Mouse (Mus musculus) midbrain, postnatal 0 days (tissue): ENCODE results near the gene Fahd1. TPM values are rescaled to one million over a fixed set of nuclear protein-coding genes. Genes with fewer than 3 reads are reported as not detected.

ENCODE experiments used
- ATAC-seq: fragments of 200-750 bp; cut with Nextera tagmentation; 2 replicates; pipeline ENCODE4 v1.8.0; 2017; ENCODE audit warnings: moderate number of reproducible peaks, mild to moderate bottlenecking, moderate TSS enrichment, moderate library complexity; ENCODE audit not compliant: low FRiP score
- DNase-seq: peaks from one replicate; pipeline ENCODE4 v3.0.0-alpha.2; 2015; ENCODE audit warnings: low spot score
- H3K27ac ChIP-seq: fragments of 300-500 bp; sonication (generic); 2 replicates; pipeline ENCODE4 v1.5.1; 2014; ENCODE audit warnings: low read depth, mild to moderate bottlenecking, low read length, mixed read lengths
- H3K27me3 ChIP-seq: fragments of 300-500 bp; sonication (generic); 2 replicates; pipeline ENCODE4 v1.6.1; 2014; ENCODE audit warnings: low read length, control low read depth, mixed read lengths; ENCODE audit not compliant: insufficient read depth
- H3K36me3 ChIP-seq: fragments of 300-500 bp; sonication (generic); 2 replicates; pipeline ENCODE4 v1.6.1; 2014; ENCODE audit warnings: low read length, control low read depth, mixed read lengths; ENCODE audit not compliant: insufficient read depth
- H3K4me1 ChIP-seq: fragments of 300-500 bp; sonication (generic); 2 replicates; pipeline ENCODE4 v1.6.1; 2014; ENCODE audit warnings: mild to moderate bottlenecking, control low read depth, antibody characterized with exemption, low read length, mixed read lengths; ENCODE audit not compliant: insufficient read depth
- H3K4me2 ChIP-seq: fragments of 300-500 bp; sonication (generic); 2 replicates; pipeline ENCODE4 v1.6.1; 2014; ENCODE audit warnings: low read depth, mild to moderate bottlenecking, low read length, mixed read lengths; ENCODE audit not compliant: poor library complexity, severe bottlenecking
- H3K4me3 ChIP-seq: fragments of 300-500 bp; sonication (generic); 2 replicates; pipeline ENCODE4 v1.5.1; 2014; ENCODE audit warnings: low read depth, mild to moderate bottlenecking, low read length, moderate library complexity
- H3K9ac ChIP-seq: fragments of 300-500 bp; sonication (generic); replicated peaks from 2 replicates; pipeline ENCODE4 v1.6.1; 2014; ENCODE audit warnings: mild to moderate bottlenecking, low read length, moderate library complexity, mixed read lengths; ENCODE audit not compliant: poor library complexity, severe bottlenecking
- H3K9me3 ChIP-seq: fragments of 300-500 bp; sonication (generic); 2 replicates; pipeline ENCODE4 v1.6.1; 2016; ENCODE audit warnings: low read length, control low read depth
- CTCF ChIP-seq: IDR thresholded peaks from 2 replicates; pipeline ENCODE4 v1.5.1; 2016; ENCODE audit warnings: antibody characterized with exemption, mild to moderate bottlenecking
- WGBS: fragments of 180-500 bp; shearing (Covaris S2); extraction: QIAGEN DNeasy Blood & Tissue Kit; methylation state at CpG from one replicate; pipeline ENCODE4 v1.1.7; 2014; 5-methylcytosine and 5-hydroxymethylcytosine counted together
- polyA plus RNA-seq: library from polyadenylated mRNA; unstranded; fragments of >200 nt; fragmentation: Nextera tagmentation; extraction: Ambion mirVana; gene quantifications from 2 replicates; pipeline ENCODE4 v1.2.1, GENCODE M21; 2015
- total RNA-seq: library from RNA; depleted of rRNA; stranded (reverse); fragments of >200 nt; gene quantifications from 2 replicates; pipeline ENCODE4 v1.2.3, GENCODE M21; 2014

Gene Fahd1
- total and polyA plus RNA-seq, 2 experiments from 2014 or later, result 11.7 to 18.2 TPM

DNA sequence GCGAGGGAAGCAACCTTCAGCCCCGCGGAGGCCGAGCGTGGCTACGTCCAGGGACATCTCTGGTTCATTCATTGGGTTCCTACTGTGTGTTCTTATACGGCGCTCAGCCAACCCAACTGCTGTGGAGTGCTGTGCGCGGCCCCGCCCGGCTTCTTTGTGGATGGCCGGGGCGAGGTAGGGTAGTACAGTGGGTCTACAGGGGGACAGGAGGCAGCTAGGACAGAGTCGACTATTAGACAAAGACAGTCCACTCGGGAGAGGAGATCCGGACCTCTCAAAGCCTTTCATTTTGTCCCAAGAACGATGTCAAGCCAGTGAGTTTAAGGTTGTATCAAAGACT, 36.7 kb upstream of the Fahd1 start:
- Histone ChIP-seq H3K4me3 (peak overlapping the region; percentile 82), H3K36me3 (peaks cover 34% of the 10 kb centered on the region), H3K27ac (peak overlapping the region; percentile 85), H3K27me3 (no peaks in the 10 kb centered on the region), H3K9ac (peak overlapping the region; percentile 75), H3K9me3 (no peaks in the 10 kb centered on the region), H3K4me2 (peak overlapping the region; percentile 92), H3K4me1 (peaks cover 13% of the 10 kb centered on the region; the same call in 1 of the 2 replicates)
- no peak for TF ChIP-seq CTCF
- DNase-seq (no peak), ATAC-seq (peak; percentile 21; the same call in 1 of the 2 replicates)
- WGBS, result under 1% methylated on average over 18 of the region's 18 CpGs

DNA sequence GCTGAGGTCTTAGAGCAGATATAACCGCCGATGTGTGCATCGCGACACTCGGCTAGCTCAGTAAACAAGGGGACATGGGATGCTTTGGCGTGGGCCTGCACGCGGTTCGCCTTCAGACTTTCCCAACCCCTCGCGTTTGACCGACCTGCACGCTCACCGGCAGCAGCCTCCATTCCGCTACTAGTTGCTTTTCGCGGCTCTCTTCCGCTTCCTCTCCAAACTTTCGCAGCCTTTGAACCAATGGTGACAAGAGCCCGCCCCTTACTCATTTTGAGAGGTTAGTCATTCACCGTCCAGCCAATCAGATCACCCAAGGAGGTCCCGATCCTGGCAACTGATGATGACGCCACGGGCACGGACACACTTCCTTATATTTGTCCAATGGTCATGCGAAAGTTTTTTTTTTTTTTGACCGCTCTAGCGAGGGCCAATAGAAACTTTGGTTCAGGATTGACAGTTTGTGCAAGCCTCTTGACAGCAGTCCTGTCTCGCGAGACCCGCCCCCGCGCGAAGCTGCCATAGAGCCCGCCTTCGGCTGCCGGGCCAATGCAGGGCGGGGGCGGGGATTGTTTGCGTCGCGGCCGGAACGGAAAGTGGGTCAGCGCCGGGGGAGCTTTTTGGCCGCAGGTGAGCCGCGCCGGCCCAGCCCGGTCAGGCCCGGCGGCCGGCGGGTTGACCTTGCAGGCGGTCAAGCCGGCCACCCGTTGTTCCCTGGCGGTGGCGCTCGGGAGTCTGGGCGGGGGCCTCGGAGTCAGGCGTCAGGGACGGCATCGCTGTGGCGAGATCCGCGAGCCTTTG, 36.2 kb upstream of the Fahd1 start, which contains the start of the genes Nubp2 and Spsb3:
Nubp2 (minus strand) TSS at position 216 of the 798 bp plus-strand sequence.
Spsb3 (plus strand) TSS at position 510 of the 798 bp plus-strand sequence.
- H3K4me1 ChIP-seq, result peaks cover 13% of the 10 kb centered on the region; the same call in 1 of the 2 replicates
- peak within 1 kb of the TSS; percentile 92 for H3K4me2 ChIP-seq
- H3K27ac ChIP-seq, result peak within 1 kb of the TSS; percentile 85
- ATAC-seq, result peak; percentile 96
- H3K9me3 ChIP-seq, result no peaks in the 10 kb centered on the region
- peak within 1 kb of the TSS; percentile 75 for H3K9ac ChIP-seq
- peak; percentile 100 for DNase-seq
- under 1% methylated on average over 69 of the region's 69 CpGs for WGBS
- peak within 1 kb of the TSS; percentile 82 for H3K4me3 ChIP-seq
- peaks cover 32% of the 10 kb centered on the region for H3K36me3 ChIP-seq
- TF ChIP-seq CTCF, result no peak; the same call in 1 of the 2 replicates
- H3K27me3 ChIP-seq, result no peaks in the 10 kb centered on the region

DNA sequence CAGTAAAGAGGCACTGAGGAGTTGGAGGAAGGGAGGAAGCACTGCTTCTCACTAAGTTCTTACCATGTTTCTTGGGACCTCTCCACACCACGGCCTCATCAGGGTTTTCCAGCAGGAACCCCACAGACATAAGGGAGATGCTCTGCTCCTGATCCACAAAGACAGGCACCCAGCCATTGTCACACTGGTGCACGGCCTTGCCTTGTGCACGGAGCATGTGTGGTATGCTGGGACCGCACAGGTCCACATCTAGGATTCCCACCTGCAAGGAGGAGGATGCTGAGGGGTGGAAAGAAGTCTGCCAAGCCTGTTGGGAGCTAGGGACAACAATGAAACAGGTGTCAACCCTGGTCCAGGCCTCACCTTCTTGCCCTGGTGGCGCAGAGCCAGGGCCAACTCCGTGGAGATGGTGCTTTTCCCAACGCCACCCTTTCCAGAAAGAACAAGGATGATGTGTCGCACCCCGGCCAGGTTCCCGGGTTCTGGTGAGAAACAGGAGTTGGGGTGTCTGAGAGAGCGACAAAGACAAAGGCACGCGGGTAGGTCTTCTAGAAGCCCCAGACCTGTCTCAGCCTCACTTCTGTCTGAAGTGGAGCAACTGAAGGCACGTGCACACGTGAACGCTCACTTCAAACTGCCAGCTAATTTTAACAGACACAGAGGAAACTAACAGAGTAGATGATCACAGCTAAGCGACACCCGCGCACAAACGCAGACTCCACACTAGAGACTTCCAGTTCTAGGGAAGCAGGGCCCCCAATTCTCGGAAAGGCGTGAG, 35.4 kb upstream of the Fahd1 start:
- Histone ChIP-seq H3K36me3 (peaks cover 24% of the 10 kb centered on the region), H3K9me3 (no peaks in the 10 kb centered on the region), H3K27me3 (no peaks in the 10 kb centered on the region), H3K9ac (peak overlapping the region; percentile 50), H3K4me2 (peak overlapping the region; percentile 87), H3K4me3 (peak overlapping the region; percentile 82), H3K4me1 (peaks cover 13% of the 10 kb centered on the region; the same call in 1 of the 2 replicates), H3K27ac (no peak overlapping the region)
- WGBS, result 26% methylated on average over 22 of the region's 22 CpGs
- ATAC-seq (no peak), DNase-seq (no peak)
- no peak for TF ChIP-seq CTCF

DNA sequence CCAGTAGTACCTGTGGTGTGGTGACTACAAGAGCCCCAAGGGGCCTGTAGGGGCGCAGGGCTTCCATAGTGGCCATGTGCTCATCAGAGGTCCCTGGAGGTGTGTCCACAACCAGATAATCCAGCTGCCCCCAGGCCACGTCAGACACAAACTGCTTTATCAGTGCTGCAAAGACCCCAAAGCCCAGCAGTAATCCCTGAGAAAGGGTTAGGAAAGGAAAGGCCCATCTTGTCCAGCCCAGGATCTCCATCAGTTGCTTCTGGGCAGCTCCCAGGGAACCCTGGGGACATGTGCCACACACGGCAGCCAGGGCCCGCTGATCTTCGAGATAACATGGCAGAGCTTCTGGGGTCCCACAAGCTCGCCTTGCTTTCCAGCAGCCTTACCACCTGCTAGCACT, 34.2 kb upstream of the Fahd1 start:
- H3K9ac ChIP-seq, result no peak overlapping the region
- H3K4me2 ChIP-seq, result no peak overlapping the region
- DNase-seq, result no peak
- H3K27me3 ChIP-seq, result no peaks in the 10 kb centered on the region
- ATAC-seq, result no peak
- H3K9me3 ChIP-seq, result no peaks in the 10 kb centered on the region
- H3K4me1 ChIP-seq, result peaks cover 13% of the 10 kb centered on the region; the same call in 1 of the 2 replicates
- no peak overlapping the region for H3K4me3 ChIP-seq
- H3K36me3 ChIP-seq, result peaks cover 18% of the 10 kb centered on the region
- 85% methylated on average over 6 of the region's 6 CpGs for WGBS
- TF ChIP-seq CTCF, result no peak
- no peak overlapping the region for H3K27ac ChIP-seq

DNA sequence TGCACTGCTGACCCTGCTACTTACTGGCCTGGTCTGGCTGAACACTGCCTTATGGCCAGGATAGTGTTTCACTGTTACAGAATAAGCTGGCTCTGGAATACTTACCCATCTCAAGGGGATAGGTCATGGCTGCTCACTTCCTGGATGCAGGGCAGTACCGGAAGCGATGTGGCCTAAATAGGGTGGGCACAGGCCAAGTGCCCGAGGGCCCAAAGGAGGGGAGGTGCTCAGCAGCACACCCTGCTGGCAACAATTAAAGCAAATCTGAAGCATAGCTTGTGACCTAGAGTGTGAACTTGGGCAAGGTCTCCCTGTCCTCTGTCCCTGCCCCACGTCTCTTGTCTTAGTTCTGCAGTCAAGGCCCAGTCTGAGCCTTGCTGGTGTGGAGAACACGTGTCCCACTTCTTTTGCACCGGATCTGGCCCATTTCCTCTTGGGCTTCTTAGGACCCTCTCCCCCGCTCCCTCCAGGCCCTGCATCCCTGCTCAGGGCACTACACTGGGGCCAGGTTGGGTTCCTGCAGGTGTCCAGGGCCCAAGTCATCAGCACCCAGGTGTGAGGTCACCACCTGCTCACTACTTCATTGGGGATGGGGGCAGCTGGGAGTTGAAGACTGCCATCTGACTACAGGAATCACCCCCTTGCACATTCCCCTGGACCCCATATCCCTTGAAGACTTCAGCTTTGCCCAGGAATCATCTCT, 31.7 kb upstream of the Fahd1 start:
- H3K4me2 ChIP-seq, result no peak overlapping the region
- ATAC-seq, result no peak
- DNase-seq, result peak; percentile 22
- H3K27me3 ChIP-seq, result no peaks in the 10 kb centered on the region
- peaks cover 12% of the 10 kb centered on the region for H3K36me3 ChIP-seq
- no peak overlapping the region for H3K4me3 ChIP-seq
- H3K9ac ChIP-seq, result no peak overlapping the region
- H3K9me3 ChIP-seq, result no peaks in the 10 kb centered on the region
- no peak overlapping the region for H3K27ac ChIP-seq
- peaks cover 4% of the 10 kb centered on the region; the same call in 1 of the 2 replicates for H3K4me1 ChIP-seq
- TF ChIP-seq CTCF, result peak; percentile 60
- 47% methylated on average over 7 of the region's 7 CpGs for WGBS
